Mouse (Mus musculus): ENCODE data around the gene Hoga1. TPM values are rescaled to one million over a fixed set of nuclear protein-coding genes. Genes with fewer than 3 reads are reported as not detected.

The Hoga1 gene
- polyA plus RNA-seq, 1 experiment: 10.8 TPM

- peaks cover 4% of the 10 kb centered on the region for H3K4me1 ChIP-seq (ENCODE audit: control insufficient read depth, insufficient read depth, low read length)
- TF ChIP-seq CTCF (IDR thresholded peaks at IDR 0.05; ENCODE audit: control insufficient read depth, insufficient read depth, insufficient replicate concordance, low read depth, low read length) (0 out of 2 replicates have a peak, but pooled peaks have one; percentile 5), POLR2A (IDR thresholded peaks at IDR 0.05; ENCODE audit: control insufficient read depth, low read depth, low read length) (peak; percentile 67)
- H3K4me3 ChIP-seq (ENCODE audit: control insufficient read depth, low read depth, low read length): peak within 1 kb of the TSS; percentile 91
- H3K27ac ChIP-seq (ENCODE audit: control insufficient read depth, insufficient read depth, low read depth, low read length): peak within 1 kb of the TSS; percentile 91
- no peaks in the 10 kb centered on the region for H3K36me3 ChIP-seq (ENCODE audit: control insufficient read depth, insufficient read depth, low read length)
- H3K27me3 ChIP-seq (ENCODE audit: control insufficient read depth, insufficient read depth, low read length): no peaks in the 10 kb centered on the region
These were observed 44.6 kb downstream of the Hoga1 start, which contains the start of gene Pi4k2a for GRCm38 (mm10) chr19:42089748-42090595. Gene Pi4k2a, plus strand, starts transcription at chr19:42090470.

- TF ChIP-seq POLR2A (IDR thresholded peaks at IDR 0.05; ENCODE audit: control insufficient read depth, low read depth, low read length) (no peak), CTCF (IDR thresholded peaks at IDR 0.05; ENCODE audit: control insufficient read depth, insufficient read depth, insufficient replicate concordance, low read depth, low read length) (no peak)
- peak overlapping the region; percentile 91 for H3K27ac ChIP-seq (ENCODE audit: control insufficient read depth, insufficient read depth, low read depth, low read length)
- H3K4me1 ChIP-seq (ENCODE audit: control insufficient read depth, insufficient read depth, low read length): peaks cover 4% of the 10 kb centered on the region
These were observed 45.3 kb downstream of the Hoga1 start for GRCm38 (mm10) chr19:42090637-42091141.

GRCm38 (mm10) chr19:42099406-42099805 is 54.0 kb downstream of the Hoga1 start:
- Histone ChIP-seq H3K4me1 (ENCODE audit: control insufficient read depth, insufficient read depth, low read length) (no peaks in the 10 kb centered on the region), H3K27me3 (ENCODE audit: control insufficient read depth, insufficient read depth, low read length) (no peaks in the 10 kb centered on the region), H3K36me3 (ENCODE audit: control insufficient read depth, insufficient read depth, low read length) (no peaks in the 10 kb centered on the region; the same call in 1 of the 2 replicates), H3K4me3 (ENCODE audit: control insufficient read depth, low read depth, low read length) (peak overlapping the region; percentile 34; the same call in 1 of the 2 replicates), H3K27ac (ENCODE audit: control insufficient read depth, insufficient read depth, low read depth, low read length) (no peak overlapping the region)
- TF ChIP-seq CTCF (IDR thresholded peaks at IDR 0.05; ENCODE audit: control insufficient read depth, insufficient read depth, insufficient replicate concordance, low read depth, low read length): no peak
- TF ChIP-seq POLR2A (IDR thresholded peaks at IDR 0.05; ENCODE audit: control insufficient read depth, low read depth, low read length): no peak

More at GRCm38 (mm10) chr19:42090637-42091141, 45.3 kb downstream of the Hoga1 start:
- H3K4me3 ChIP-seq (ENCODE audit: control insufficient read depth, low read depth, low read length): peak overlapping the region; percentile 91
- no peaks in the 10 kb centered on the region for H3K36me3 ChIP-seq (ENCODE audit: control insufficient read depth, insufficient read depth, low read length)
- no peaks in the 10 kb centered on the region for H3K27me3 ChIP-seq (ENCODE audit: control insufficient read depth, insufficient read depth, low read length)

- no peak overlapping the region for H3K4me3 ChIP-seq (ENCODE audit: control insufficient read depth, low read depth, low read length)
- H3K27me3 ChIP-seq (ENCODE audit: control insufficient read depth, insufficient read depth, low read length): no peaks in the 10 kb centered on the region
- no peaks in the 10 kb centered on the region; the same call in none of the 2 replicates for H3K36me3 ChIP-seq (ENCODE audit: control insufficient read depth, insufficient read depth, low read length)
- H3K4me1 ChIP-seq (ENCODE audit: control insufficient read depth, insufficient read depth, low read length): no peaks in the 10 kb centered on the region
- H3K27ac ChIP-seq (ENCODE audit: control insufficient read depth, insufficient read depth, low read depth, low read length): no peak overlapping the region
- TF ChIP-seq CTCF (IDR thresholded peaks at IDR 0.05; ENCODE audit: control insufficient read depth, insufficient read depth, insufficient replicate concordance, low read depth, low read length) (no peak), POLR2A (IDR thresholded peaks at IDR 0.05; ENCODE audit: control insufficient read depth, low read depth, low read length) (no peak)
These were observed 59.3 kb downstream of the Hoga1 start for GRCm38 (mm10) chr19:42104681-42105080.

- Histone ChIP-seq H3K27ac (ENCODE audit: control insufficient read depth, insufficient read depth, low read depth, low read length) (no peak overlapping the region), H3K27me3 (ENCODE audit: control insufficient read depth, insufficient read depth, low read length) (no peaks in the 10 kb centered on the region), H3K4me3 (ENCODE audit: control insufficient read depth, low read depth, low read length) (no peak overlapping the region), H3K36me3 (ENCODE audit: control insufficient read depth, insufficient read depth, low read length) (peaks cover 6% of the 10 kb centered on the region), H3K4me1 (ENCODE audit: control insufficient read depth, insufficient read depth, low read length) (no peaks in the 10 kb centered on the region)
- no peak for TF ChIP-seq POLR2A (IDR thresholded peaks at IDR 0.05; ENCODE audit: control insufficient read depth, low read depth, low read length)
- no peak for TF ChIP-seq CTCF (IDR thresholded peaks at IDR 0.05; ENCODE audit: control insufficient read depth, insufficient read depth, insufficient replicate concordance, low read depth, low read length)
These were observed 70.4 kb downstream of the Hoga1 start for GRCm38 (mm10) chr19:42115783-42116335.

- Histone ChIP-seq H3K4me1 (ENCODE audit: control insufficient read depth, insufficient read depth, low read length) (no peaks in the 10 kb centered on the region), H3K27me3 (ENCODE audit: control insufficient read depth, insufficient read depth, low read length) (no peaks in the 10 kb centered on the region), H3K36me3 (ENCODE audit: control insufficient read depth, insufficient read depth, low read length) (peaks cover 6% of the 10 kb centered on the region), H3K27ac (ENCODE audit: control insufficient read depth, insufficient read depth, low read depth, low read length) (no peak overlapping the region), H3K4me3 (ENCODE audit: control insufficient read depth, low read depth, low read length) (no peak overlapping the region)
- TF ChIP-seq POLR2A (IDR thresholded peaks at IDR 0.05; ENCODE audit: control insufficient read depth, low read depth, low read length) (no peak), CTCF (IDR thresholded peaks at IDR 0.05; ENCODE audit: control insufficient read depth, insufficient read depth, insufficient replicate concordance, low read depth, low read length) (no peak)
These were observed 72.7 kb downstream of the Hoga1 start for GRCm38 (mm10) chr19:42118142-42118541.

GRCm38 (mm10) chr19:42118596-42118995 is 73.2 kb downstream of the Hoga1 start:
- H3K4me3 ChIP-seq (ENCODE audit: control insufficient read depth, low read depth, low read length): no peak overlapping the region
- TF ChIP-seq POLR2A (IDR thresholded peaks at IDR 0.05; ENCODE audit: control insufficient read depth, low read depth, low read length) (no peak), CTCF (IDR thresholded peaks at IDR 0.05; ENCODE audit: control insufficient read depth, insufficient read depth, insufficient replicate concordance, low read depth, low read length) (no peak)
- no peaks in the 10 kb centered on the region for H3K4me1 ChIP-seq (ENCODE audit: control insufficient read depth, insufficient read depth, low read length)
- H3K36me3 ChIP-seq (ENCODE audit: control insufficient read depth, insufficient read depth, low read length): peaks cover 6% of the 10 kb centered on the region
- no peak overlapping the region for H3K27ac ChIP-seq (ENCODE audit: control insufficient read depth, insufficient read depth, low read depth, low read length)
- H3K27me3 ChIP-seq (ENCODE audit: control insufficient read depth, insufficient read depth, low read length): no peaks in the 10 kb centered on the region

All from testis, adult 2 months (tissue).